Mouse (Mus musculus): ENCODE data around the gene Cend1. TPM values are rescaled to one million over a fixed set of nuclear protein-coding genes. Genes with fewer than 3 reads are reported as not detected.

The Cend1 gene
- polyA plus RNA-seq, 1 experiment from 2014 or later = 3.3 TPM

DNA sequence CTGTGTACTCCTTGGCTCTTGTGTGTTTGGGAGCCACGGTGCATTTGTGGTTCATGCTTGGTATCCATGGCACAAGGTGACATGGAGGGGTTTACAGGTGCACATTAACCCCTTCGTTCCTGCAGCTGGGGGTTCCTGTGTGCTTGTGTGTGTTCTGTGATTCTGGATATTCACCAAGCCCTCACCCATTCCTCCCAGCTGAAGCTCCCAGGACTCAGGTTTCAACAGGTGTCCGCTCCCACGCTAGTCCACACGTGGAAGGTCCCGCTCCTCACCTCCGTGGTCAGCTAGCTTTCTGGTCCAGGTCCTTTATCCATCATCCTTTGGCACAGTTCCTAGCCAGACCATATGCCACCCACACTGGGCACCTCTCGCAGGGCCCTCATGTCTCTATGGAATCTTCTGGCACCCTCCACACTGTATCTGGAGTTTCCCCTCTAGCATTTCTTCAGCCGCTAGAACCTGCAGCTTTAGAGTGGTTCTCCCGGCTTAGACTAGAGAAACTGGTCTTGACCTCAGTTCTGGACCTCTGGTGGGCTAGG is 37.4 kb upstream of the Cend1 start:
- peaks cover 14% of the 10 kb centered on the region for H3K4me1 ChIP-seq (replicated peaks; ENCODE audit: control insufficient read depth, insufficient read depth, low read length)
- ATAC-seq = no peak
- H3K27ac ChIP-seq (ENCODE audit: low read depth, low read length) = 0 out of 2 replicates have a peak overlapping the region, but pooled peaks have one; percentile 73
- peak overlapping the region; percentile 80 for H3K4me2 ChIP-seq (replicated peaks; ENCODE audit: low read depth)
- H3K9ac ChIP-seq (ENCODE audit: low read depth, low read length) = peak overlapping the region; percentile 67; the same call in 1 of the 2 replicates
- no peak for TF ChIP-seq CTCF (IDR thresholded peaks at IDR 0.05; ENCODE audit: low read depth)
- peak overlapping the region; percentile 66 for H3K4me3 ChIP-seq (ENCODE audit: low read depth, low read length)
- WGBS = 66% methylated on average over 10 of the region's 10 CpGs
- no peaks in the 10 kb centered on the region for H3K9me3 ChIP-seq (ENCODE audit: control insufficient read depth)
- peaks cover 11% of the 10 kb centered on the region for H3K27me3 ChIP-seq (replicated peaks; ENCODE audit: control insufficient read depth, insufficient read depth, low read length)
- peaks cover 21% of the 10 kb centered on the region for H3K36me3 ChIP-seq (ENCODE audit: control insufficient read depth, insufficient read depth)

DNA sequence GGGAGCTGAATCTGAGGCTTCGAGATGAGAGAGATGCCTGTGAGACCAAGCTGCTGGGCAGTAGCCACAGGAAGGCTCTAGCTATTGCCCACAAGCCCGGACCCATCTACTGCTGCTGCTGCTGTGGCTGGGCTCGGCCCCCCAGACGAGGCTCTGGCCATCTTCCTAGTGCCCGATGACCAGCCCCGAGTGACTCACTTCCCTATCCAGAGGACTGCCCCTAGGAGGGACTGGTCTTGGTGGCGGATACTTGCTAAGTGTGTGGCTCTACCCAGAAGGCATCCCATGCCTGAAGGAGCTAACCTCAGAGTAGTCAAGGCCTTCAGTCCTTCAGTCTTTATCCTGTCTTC is 36.7 kb upstream of the Cend1 start:
- H3K27ac ChIP-seq (ENCODE audit: low read depth, low read length) = no peak overlapping the region
- H3K36me3 ChIP-seq (ENCODE audit: control insufficient read depth, insufficient read depth) = peaks cover 16% of the 10 kb centered on the region
- H3K4me3 ChIP-seq (ENCODE audit: low read depth, low read length) = no peak overlapping the region
- peaks cover 11% of the 10 kb centered on the region for H3K27me3 ChIP-seq (replicated peaks; ENCODE audit: control insufficient read depth, insufficient read depth, low read length)
- WGBS = 86% methylated on average over 7 of the region's 7 CpGs
- H3K9me3 ChIP-seq (ENCODE audit: control insufficient read depth) = no peaks in the 10 kb centered on the region
- no peak for TF ChIP-seq CTCF (IDR thresholded peaks at IDR 0.05; ENCODE audit: low read depth)
- peaks cover 14% of the 10 kb centered on the region for H3K4me1 ChIP-seq (replicated peaks; ENCODE audit: control insufficient read depth, insufficient read depth, low read length)
- no peak overlapping the region for H3K4me2 ChIP-seq (replicated peaks; ENCODE audit: low read depth)
- no peak overlapping the region for H3K9ac ChIP-seq (ENCODE audit: low read depth, low read length)
- ATAC-seq = no peak

DNA sequence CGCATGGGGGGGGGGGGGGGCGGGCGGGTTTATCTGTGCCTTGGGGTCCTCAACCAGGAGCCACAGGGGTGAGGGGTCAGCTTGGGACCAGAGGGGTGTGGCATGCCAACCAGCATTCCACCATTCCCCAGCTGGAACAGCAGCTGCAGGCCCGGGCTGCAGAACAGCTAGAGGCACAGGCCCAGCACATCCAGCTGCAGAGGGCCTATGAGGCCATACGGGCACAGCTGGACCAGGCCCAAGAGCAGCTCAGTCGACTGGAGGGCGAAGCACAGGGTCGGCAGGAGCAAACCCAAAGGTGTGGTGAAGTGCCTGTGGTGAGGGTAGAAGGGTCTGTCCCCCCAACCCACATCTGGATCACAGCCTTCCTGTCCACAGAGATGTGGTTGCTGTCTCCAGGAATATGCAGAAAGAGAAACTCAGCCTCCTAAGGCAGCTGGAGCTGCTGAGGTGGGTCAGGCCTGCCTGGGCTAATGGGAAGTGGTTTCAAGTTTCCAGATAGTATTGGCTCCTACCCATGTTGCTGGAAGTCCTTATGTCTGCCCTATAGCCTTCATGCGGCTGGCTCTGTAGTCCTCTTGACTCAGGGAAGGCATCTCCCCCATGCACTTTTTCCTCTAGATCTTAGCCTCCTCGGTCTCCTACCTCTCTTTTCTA is 36.2 kb upstream of the Cend1 start:
- no peak overlapping the region for H3K4me3 ChIP-seq (ENCODE audit: low read depth, low read length)
- peak overlapping the region; percentile 51; the same call in 1 of the 2 replicates for H3K4me2 ChIP-seq (replicated peaks; ENCODE audit: low read depth)

DNA sequence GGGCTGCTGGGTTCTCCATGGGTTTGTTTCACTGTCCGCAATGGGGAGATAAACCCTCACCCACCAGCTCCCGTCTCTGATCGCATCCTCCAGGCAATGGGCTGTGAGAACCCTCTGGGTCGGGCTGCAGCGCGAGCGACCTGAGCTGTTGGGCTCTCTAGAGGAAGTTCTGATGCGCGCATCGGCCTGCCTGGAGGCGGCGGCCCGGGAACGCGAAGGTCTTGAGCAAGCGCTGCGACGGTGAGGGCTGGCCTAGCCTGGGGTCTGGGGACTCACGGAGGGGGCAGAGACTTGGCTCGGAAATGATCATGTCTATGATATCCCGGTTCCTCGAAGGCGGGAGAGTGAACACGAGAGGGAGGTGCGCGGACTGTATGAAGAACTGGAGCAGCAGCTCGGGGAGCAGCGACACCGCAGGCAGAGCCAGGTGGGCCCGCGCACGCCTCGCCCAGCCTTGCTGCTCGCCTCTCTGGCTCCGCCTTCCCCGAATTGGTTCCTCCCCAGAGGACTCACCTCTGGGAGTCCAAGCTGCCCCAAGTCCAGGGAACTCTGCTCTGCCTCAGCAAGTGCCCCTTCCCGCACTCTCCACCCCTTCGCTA is 35.4 kb upstream of the Cend1 start:
- H3K9me3 ChIP-seq (ENCODE audit: control insufficient read depth) = no peaks in the 10 kb centered on the region
- peak overlapping the region; percentile 9; the same call in 1 of the 2 replicates for H3K4me3 ChIP-seq (ENCODE audit: low read depth, low read length)
- WGBS = 22% methylated on average over 35 of the region's 38 CpGs
- peaks cover 11% of the 10 kb centered on the region for H3K27me3 ChIP-seq (replicated peaks; ENCODE audit: control insufficient read depth, insufficient read depth, low read length)
- H3K4me2 ChIP-seq (replicated peaks; ENCODE audit: low read depth) = peak overlapping the region; percentile 51
- H3K4me1 ChIP-seq (replicated peaks; ENCODE audit: control insufficient read depth, insufficient read depth, low read length) = peaks cover 14% of the 10 kb centered on the region
- H3K27ac ChIP-seq (ENCODE audit: low read depth, low read length) = no peak overlapping the region
- peaks cover 7% of the 10 kb centered on the region for H3K36me3 ChIP-seq (ENCODE audit: control insufficient read depth, insufficient read depth)
- no peak for ATAC-seq
- TF ChIP-seq CTCF (IDR thresholded peaks at IDR 0.05; ENCODE audit: low read depth) = no peak
- H3K9ac ChIP-seq (ENCODE audit: low read depth, low read length) = 0 out of 2 replicates have a peak overlapping the region, but pooled peaks have one; percentile 11

More for the DNA sequence above, 36.2 kb upstream of the Cend1 start:
- Histone ChIP-seq H3K27ac (ENCODE audit: low read depth, low read length) (no peak overlapping the region), H3K9me3 (ENCODE audit: control insufficient read depth) (no peaks in the 10 kb centered on the region), H3K9ac (ENCODE audit: low read depth, low read length) (no peak overlapping the region), H3K4me1 (replicated peaks; ENCODE audit: control insufficient read depth, insufficient read depth, low read length) (peaks cover 14% of the 10 kb centered on the region), H3K36me3 (ENCODE audit: control insufficient read depth, insufficient read depth) (peaks cover 11% of the 10 kb centered on the region), H3K27me3 (replicated peaks; ENCODE audit: control insufficient read depth, insufficient read depth, low read length) (peaks cover 11% of the 10 kb centered on the region)
- ATAC-seq = no peak
- WGBS = 58% methylated on average over 10 of the region's 10 CpGs
- no peak for TF ChIP-seq CTCF (IDR thresholded peaks at IDR 0.05; ENCODE audit: low read depth)

DNA sequence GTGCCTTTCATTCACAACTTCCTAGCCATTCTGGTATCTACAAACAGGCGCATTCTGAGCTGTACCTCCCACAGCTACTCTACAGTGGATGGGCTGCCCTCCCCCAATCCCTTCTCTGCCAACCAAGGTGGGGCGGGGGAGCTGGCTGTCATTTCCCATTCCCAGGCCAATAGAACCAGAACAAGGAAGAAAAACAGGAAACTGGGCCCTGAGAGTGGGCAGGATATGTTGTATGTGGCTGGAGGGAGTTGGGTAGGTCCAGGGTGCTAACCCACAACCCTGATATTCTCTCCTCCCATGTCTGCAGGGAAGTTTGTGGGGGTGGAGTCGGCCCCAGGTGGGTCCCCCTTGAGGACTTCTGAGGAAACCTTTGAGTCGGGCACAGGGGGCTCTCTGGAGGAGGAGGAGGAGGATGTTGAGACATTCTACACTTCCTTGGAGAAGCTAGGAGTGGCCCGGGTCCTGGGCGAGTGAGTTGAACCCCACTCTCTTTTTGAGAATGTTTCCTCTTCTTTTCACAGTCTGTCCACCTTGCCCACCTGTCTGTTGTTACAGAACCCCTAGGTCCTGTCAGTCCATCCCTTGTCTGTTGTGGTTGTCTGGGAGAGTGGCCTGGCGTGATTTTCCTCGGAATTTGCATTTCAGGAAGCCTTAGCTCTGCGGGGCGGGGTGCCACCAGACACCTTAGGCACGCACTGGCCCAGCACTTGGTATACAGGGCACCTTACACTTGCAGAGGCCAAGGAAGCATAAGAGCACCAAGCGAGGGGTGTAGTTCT is 34.7 kb upstream of the Cend1 start:
- 0 out of 2 replicates have a peak overlapping the region, but pooled peaks have one; percentile 11 for H3K9ac ChIP-seq (ENCODE audit: low read depth, low read length)
- H3K4me2 ChIP-seq (replicated peaks; ENCODE audit: low read depth) = peak overlapping the region; percentile 51
- peak overlapping the region; percentile 9; the same call in 1 of the 2 replicates for H3K4me3 ChIP-seq (ENCODE audit: low read depth, low read length)
- WGBS = 64% methylated on average over 12 of the region's 12 CpGs
- no peak for ATAC-seq
- no peak overlapping the region for H3K27ac ChIP-seq (ENCODE audit: low read depth, low read length)
- H3K27me3 ChIP-seq (replicated peaks; ENCODE audit: control insufficient read depth, insufficient read depth, low read length) = peaks cover 11% of the 10 kb centered on the region
- peaks cover 11% of the 10 kb centered on the region for H3K36me3 ChIP-seq (ENCODE audit: control insufficient read depth, insufficient read depth)
- H3K9me3 ChIP-seq (ENCODE audit: control insufficient read depth) = no peaks in the 10 kb centered on the region
- TF ChIP-seq CTCF (IDR thresholded peaks at IDR 0.05; ENCODE audit: low read depth) = no peak
- H3K4me1 ChIP-seq (replicated peaks; ENCODE audit: control insufficient read depth, insufficient read depth, low read length) = peaks cover 8% of the 10 kb centered on the region
